Mouse (Mus musculus): Measurements from ENCODE around the gene Osbpl8. TPM values are rescaled to one million over a fixed set of nuclear protein-coding genes. Genes with fewer than 3 reads are reported as not detected.
A peak's percentile ranks its signal among the peaks of the same experiment; 100 is the strongest.

Osbpl8 gene
- polyA plus RNA-seq (2015; fragmentation: Nextera tagmentation; extraction: Ambion mirVana) = 2.8 and 3.3 TPM in 2 replicates

- Histone ChIP-seq H3K9me3 (ENCODE audit: control insufficient read depth) (no peaks in the 10 kb centered on the region), H3K4me1 (replicated peaks; ENCODE audit: control insufficient read depth, insufficient read depth, low read length) (no peaks in the 10 kb centered on the region), H3K4me3 (ENCODE audit: low read depth, low read length) (peak within 1 kb of the TSS; percentile 84), H3K4me2 (replicated peaks; ENCODE audit: low read depth) (peak within 1 kb of the TSS; percentile 91), H3K9ac (ENCODE audit: low read depth, low read length) (peak within 1 kb of the TSS; percentile 92), H3K27ac (ENCODE audit: low read depth, low read length) (peak within 1 kb of the TSS; percentile 84), H3K36me3 (ENCODE audit: control insufficient read depth, insufficient read depth) (no peaks in the 10 kb centered on the region), H3K27me3 (replicated peaks; ENCODE audit: control insufficient read depth, insufficient read depth, low read length) (no peaks in the 10 kb centered on the region)
- TF ChIP-seq CTCF (IDR thresholded peaks at IDR 0.05; ENCODE audit: low read depth) = peak; percentile 13; the same call in 1 of the 2 replicates
- ATAC-seq = peak; percentile 98
- WGBS = 1% methylated on average over 62 of the region's 84 CpGs
Measured at GRCm38 (mm10) chr10:111164304-111165218, at the start of gene Osbpl8. Osbpl8 (plus strand) TSS chr10:111164752.

GRCm38 (mm10) chr10:111117198-111117845 is 47.2 kb upstream of the Osbpl8 start:
- no peak overlapping the region for H3K27ac ChIP-seq (ENCODE audit: low read depth, low read length)
- no peaks in the 10 kb centered on the region for H3K9me3 ChIP-seq (ENCODE audit: control insufficient read depth)
- no peak overlapping the region for H3K4me3 ChIP-seq (ENCODE audit: low read depth, low read length)
- no peak for TF ChIP-seq CTCF (IDR thresholded peaks at IDR 0.05; ENCODE audit: low read depth)
- WGBS = 53% methylated on average over 7 of the region's 7 CpGs
- no peaks in the 10 kb centered on the region for H3K4me1 ChIP-seq (replicated peaks; ENCODE audit: control insufficient read depth, insufficient read depth, low read length)
- H3K36me3 ChIP-seq (ENCODE audit: control insufficient read depth, insufficient read depth) = no peaks in the 10 kb centered on the region
- ATAC-seq = no peak
- no peak overlapping the region for H3K9ac ChIP-seq (ENCODE audit: low read depth, low read length)
- no peak overlapping the region for H3K4me2 ChIP-seq (replicated peaks; ENCODE audit: low read depth)
- no peaks in the 10 kb centered on the region for H3K27me3 ChIP-seq (replicated peaks; ENCODE audit: control insufficient read depth, insufficient read depth, low read length)

- ATAC-seq = no peak
- H3K27ac ChIP-seq (ENCODE audit: low read depth, low read length) = no peak overlapping the region
- H3K9ac ChIP-seq (ENCODE audit: low read depth, low read length) = no peak overlapping the region
- H3K4me2 ChIP-seq (replicated peaks; ENCODE audit: low read depth) = no peak overlapping the region
- no peak overlapping the region for H3K4me3 ChIP-seq (ENCODE audit: low read depth, low read length)
- 75% methylated on average over 9 of the region's 9 CpGs for WGBS
- H3K4me1 ChIP-seq (replicated peaks; ENCODE audit: control insufficient read depth, insufficient read depth, low read length) = no peaks in the 10 kb centered on the region
- H3K27me3 ChIP-seq (replicated peaks; ENCODE audit: control insufficient read depth, insufficient read depth, low read length) = no peaks in the 10 kb centered on the region
- H3K9me3 ChIP-seq (ENCODE audit: control insufficient read depth) = no peaks in the 10 kb centered on the region
- TF ChIP-seq CTCF (IDR thresholded peaks at IDR 0.05; ENCODE audit: low read depth) = no peak
- H3K36me3 ChIP-seq (ENCODE audit: control insufficient read depth, insufficient read depth) = no peaks in the 10 kb centered on the region
Measured at GRCm38 (mm10) chr10:111118292-111118691, 46.3 kb upstream of the Osbpl8 start.

- Histone ChIP-seq H3K27ac (ENCODE audit: low read depth, low read length) (no peak overlapping the region), H3K4me1 (replicated peaks; ENCODE audit: control insufficient read depth, insufficient read depth, low read length) (no peaks in the 10 kb centered on the region), H3K36me3 (ENCODE audit: control insufficient read depth, insufficient read depth) (no peaks in the 10 kb centered on the region), H3K4me2 (replicated peaks; ENCODE audit: low read depth) (no peak overlapping the region), H3K9me3 (ENCODE audit: control insufficient read depth) (no peaks in the 10 kb centered on the region), H3K27me3 (replicated peaks; ENCODE audit: control insufficient read depth, insufficient read depth, low read length) (no peaks in the 10 kb centered on the region), H3K4me3 (ENCODE audit: low read depth, low read length) (no peak overlapping the region), H3K9ac (ENCODE audit: low read depth, low read length) (no peak overlapping the region)
- ATAC-seq = no peak
- WGBS = 43% methylated on average over 3 of the region's 3 CpGs
- no peak for TF ChIP-seq CTCF (IDR thresholded peaks at IDR 0.05; ENCODE audit: low read depth)
Measured at GRCm38 (mm10) chr10:111118991-111119650, 45.4 kb upstream of the Osbpl8 start.

GRCm38 (mm10) chr10:111119756-111120155 is 44.8 kb upstream of the Osbpl8 start:
- Histone ChIP-seq H3K4me1 (replicated peaks; ENCODE audit: control insufficient read depth, insufficient read depth, low read length) (no peaks in the 10 kb centered on the region), H3K27ac (ENCODE audit: low read depth, low read length) (no peak overlapping the region), H3K4me3 (ENCODE audit: low read depth, low read length) (no peak overlapping the region), H3K9ac (ENCODE audit: low read depth, low read length) (no peak overlapping the region), H3K9me3 (ENCODE audit: control insufficient read depth) (no peaks in the 10 kb centered on the region), H3K4me2 (replicated peaks; ENCODE audit: low read depth) (no peak overlapping the region), H3K27me3 (replicated peaks; ENCODE audit: control insufficient read depth, insufficient read depth, low read length) (no peaks in the 10 kb centered on the region), H3K36me3 (ENCODE audit: control insufficient read depth, insufficient read depth) (no peaks in the 10 kb centered on the region)
- TF ChIP-seq CTCF (IDR thresholded peaks at IDR 0.05; ENCODE audit: low read depth) = no peak
- ATAC-seq = no peak

- H3K4me1 ChIP-seq (replicated peaks; ENCODE audit: control insufficient read depth, insufficient read depth, low read length) = no peaks in the 10 kb centered on the region
- no peak overlapping the region for H3K4me3 ChIP-seq (ENCODE audit: low read depth, low read length)
- H3K9me3 ChIP-seq (ENCODE audit: control insufficient read depth) = no peaks in the 10 kb centered on the region
- no peak overlapping the region for H3K9ac ChIP-seq (ENCODE audit: low read depth, low read length)
- H3K27ac ChIP-seq (ENCODE audit: low read depth, low read length) = no peak overlapping the region
- WGBS = 67% methylated on average over 10 of the region's 10 CpGs
- TF ChIP-seq CTCF (IDR thresholded peaks at IDR 0.05; ENCODE audit: low read depth) = no peak
- no peaks in the 10 kb centered on the region for H3K36me3 ChIP-seq (ENCODE audit: control insufficient read depth, insufficient read depth)
- no peak overlapping the region for H3K4me2 ChIP-seq (replicated peaks; ENCODE audit: low read depth)
- H3K27me3 ChIP-seq (replicated peaks; ENCODE audit: control insufficient read depth, insufficient read depth, low read length) = no peaks in the 10 kb centered on the region
- ATAC-seq = no peak
Measured at GRCm38 (mm10) chr10:111122864-111123398, 41.6 kb upstream of the Osbpl8 start.
